Mouse (Mus musculus) forebrain, embryonic 16.5 days (tissue): ENCODE data around the gene Spns3. TPM values are rescaled to one million over a fixed set of nuclear protein-coding genes. Genes with fewer than 3 reads are reported as not detected.

Source experiments
- polyA plus RNA-seq: library from polyadenylated mRNA; unstranded; fragments of >200 nt; fragmentation: Nextera tagmentation; extraction: Ambion mirVana; gene quantifications from 2 replicates; pipeline ENCODE4 v1.2.1, GENCODE M21; 2015

Gene Spns3
- polyA plus RNA-seq, 1 experiment from 2014 or later, result not detected

Other genes starting within 250 kb of the Spns3 start
- gene Xaf1, start 248.9 kb downstream of the Spns3 start, polyA plus RNA-seq, result 1.2 and 1.7 TPM in 2 replicates
- gene Fbxo39, start 236.1 kb downstream of the Spns3 start, polyA plus RNA-seq, result not detected in 2 replicates
- 8.0 and 9.1 TPM in 2 replicates for gene Tekt1, start 188.1 kb downstream of the Spns3 start, polyA plus RNA-seq
- gene Smtnl2, start 138.8 kb downstream of the Spns3 start, polyA plus RNA-seq, result 4.5 and 8.0 TPM in 2 replicates
- not detected in 2 replicates for gene Ggt6, start 115.0 kb downstream of the Spns3 start, polyA plus RNA-seq
- gene Mybbp1a, start 109.2 kb downstream of the Spns3 start, polyA plus RNA-seq, result 94.8 and 98.2 TPM in 2 replicates
- 6.6 and 9.3 TPM in 2 replicates for gene Spns2, start 60.6 kb downstream of the Spns3 start, polyA plus RNA-seq
- 112 and 117 TPM in 2 replicates for gene Ube2g1, start 56.8 kb upstream of the Spns3 start, polyA plus RNA-seq
- gene Ankfy1, start 139.5 kb upstream of the Spns3 start, polyA plus RNA-seq, result 32.6 and 34.8 TPM in 2 replicates
- gene Cyb5d2, start 245.6 kb upstream of the Spns3 start, polyA plus RNA-seq, result 7.6 and 7.8 TPM in 2 replicates
- gene Zzef1, start 245.7 kb upstream of the Spns3 start, polyA plus RNA-seq, result 13.6 and 17.0 TPM in 2 replicates